Mouse (Mus musculus): ENCODE measurements around the gene Icmt. TPM values are rescaled to one million over a fixed set of nuclear protein-coding genes. Genes with fewer than 3 reads are reported as not detected.
A peak's percentile ranks its signal among the peaks of the same experiment; 100 is the strongest.

Gene Icmt
- polyA plus RNA-seq, 1 experiment from 2014 or later = 14.4 TPM

DNA sequence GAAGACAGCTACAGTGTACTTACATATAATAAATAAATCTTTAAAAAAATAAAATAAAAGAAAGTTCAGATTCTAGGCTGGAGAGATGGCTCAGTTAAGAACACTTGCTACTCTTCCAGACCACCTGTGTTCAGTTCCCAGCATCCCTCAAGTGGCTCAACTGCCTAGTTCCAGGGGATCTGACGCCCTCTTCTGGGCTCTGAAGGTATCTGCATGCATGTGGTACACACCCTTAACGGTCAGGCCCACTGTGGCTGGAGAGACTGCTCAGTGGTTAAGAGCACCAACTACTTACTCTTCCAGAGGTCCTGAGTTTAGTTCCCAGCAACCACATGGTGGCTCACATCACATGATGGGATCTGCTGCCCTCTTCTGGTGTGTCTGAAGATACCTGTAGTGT lies 19.1 kb upstream of the Icmt start:
- H3K9ac ChIP-seq = no peak overlapping the region
- no peak for ATAC-seq
- H3K4me1 ChIP-seq = peaks cover 27% of the 10 kb centered on the region
- no peaks in the 10 kb centered on the region for H3K9me3 ChIP-seq (replicated peaks)
- no peak overlapping the region for H3K27ac ChIP-seq
- H3K27me3 ChIP-seq (replicated peaks) = peaks cover 88% of the 10 kb centered on the region
- no peak overlapping the region for H3K4me3 ChIP-seq
- H3K36me3 ChIP-seq = no peaks in the 10 kb centered on the region
- H3K4me2 ChIP-seq = no peak overlapping the region
- WGBS (ENCODE audit: insufficient replicate concordance) = 56% methylated on average over 2 of the region's 2 CpGs

GRCm38 (mm10) chr4:152278986-152279385 lies 18.0 kb upstream of the Icmt start:
- H3K27me3 ChIP-seq (replicated peaks) = peaks cover 88% of the 10 kb centered on the region
- 77% methylated on average over 23 of the region's 23 CpGs for WGBS (ENCODE audit: insufficient replicate concordance)
- no peaks in the 10 kb centered on the region for H3K9me3 ChIP-seq (replicated peaks)
- H3K4me1 ChIP-seq = peaks cover 24% of the 10 kb centered on the region
- no peak overlapping the region for H3K27ac ChIP-seq
- no peak overlapping the region for H3K4me2 ChIP-seq
- no peak overlapping the region for H3K9ac ChIP-seq
- no peaks in the 10 kb centered on the region for H3K36me3 ChIP-seq
- no peak overlapping the region for H3K4me3 ChIP-seq
- ATAC-seq = no peak

DNA sequence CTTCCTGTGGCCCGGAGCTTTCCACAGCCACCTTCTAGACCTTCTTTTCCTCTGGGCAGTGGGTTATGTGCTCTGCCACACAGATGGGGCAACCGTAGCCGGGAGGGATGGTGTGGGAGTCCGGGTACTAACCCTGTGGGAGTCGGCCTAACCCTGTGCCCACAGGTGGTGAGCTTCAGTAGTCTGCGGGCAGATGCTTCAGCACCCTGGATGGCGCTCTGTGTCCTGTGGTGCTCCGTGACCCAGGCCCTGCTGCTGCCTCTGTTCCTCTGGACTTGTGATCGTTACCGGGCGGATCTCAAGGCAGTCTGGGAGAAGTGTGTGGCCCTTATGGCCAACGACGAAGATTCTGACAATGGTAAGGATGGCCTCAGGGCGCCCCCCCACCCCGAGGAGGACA lies 15.4 kb upstream of the Icmt start:
- Histone ChIP-seq H3K36me3 (no peaks in the 10 kb centered on the region), H3K27me3 (replicated peaks) (peaks cover 88% of the 10 kb centered on the region), H3K4me2 (no peak overlapping the region), H3K4me1 (peaks cover 19% of the 10 kb centered on the region), H3K9me3 (replicated peaks) (no peaks in the 10 kb centered on the region), H3K4me3 (no peak overlapping the region), H3K9ac (no peak overlapping the region), H3K27ac (no peak overlapping the region)
- 39% methylated on average over 15 of the region's 15 CpGs for WGBS (ENCODE audit: insufficient replicate concordance)
- ATAC-seq = no peak

GRCm38 (mm10) chr4:152282721-152283120 lies 14.3 kb upstream of the Icmt start:
- H3K36me3 ChIP-seq = no peaks in the 10 kb centered on the region
- WGBS (ENCODE audit: insufficient replicate concordance) = 16% methylated on average over 34 of the region's 34 CpGs
- H3K4me1 ChIP-seq = peaks cover 24% of the 10 kb centered on the region
- H3K27me3 ChIP-seq (replicated peaks) = peaks cover 90% of the 10 kb centered on the region
- no peaks in the 10 kb centered on the region for H3K9me3 ChIP-seq (replicated peaks)
- H3K27ac ChIP-seq = no peak overlapping the region
- H3K4me3 ChIP-seq = peak overlapping the region; percentile 14
- H3K9ac ChIP-seq = no peak overlapping the region
- ATAC-seq = no peak
- peak overlapping the region; percentile 54 for H3K4me2 ChIP-seq

DNA sequence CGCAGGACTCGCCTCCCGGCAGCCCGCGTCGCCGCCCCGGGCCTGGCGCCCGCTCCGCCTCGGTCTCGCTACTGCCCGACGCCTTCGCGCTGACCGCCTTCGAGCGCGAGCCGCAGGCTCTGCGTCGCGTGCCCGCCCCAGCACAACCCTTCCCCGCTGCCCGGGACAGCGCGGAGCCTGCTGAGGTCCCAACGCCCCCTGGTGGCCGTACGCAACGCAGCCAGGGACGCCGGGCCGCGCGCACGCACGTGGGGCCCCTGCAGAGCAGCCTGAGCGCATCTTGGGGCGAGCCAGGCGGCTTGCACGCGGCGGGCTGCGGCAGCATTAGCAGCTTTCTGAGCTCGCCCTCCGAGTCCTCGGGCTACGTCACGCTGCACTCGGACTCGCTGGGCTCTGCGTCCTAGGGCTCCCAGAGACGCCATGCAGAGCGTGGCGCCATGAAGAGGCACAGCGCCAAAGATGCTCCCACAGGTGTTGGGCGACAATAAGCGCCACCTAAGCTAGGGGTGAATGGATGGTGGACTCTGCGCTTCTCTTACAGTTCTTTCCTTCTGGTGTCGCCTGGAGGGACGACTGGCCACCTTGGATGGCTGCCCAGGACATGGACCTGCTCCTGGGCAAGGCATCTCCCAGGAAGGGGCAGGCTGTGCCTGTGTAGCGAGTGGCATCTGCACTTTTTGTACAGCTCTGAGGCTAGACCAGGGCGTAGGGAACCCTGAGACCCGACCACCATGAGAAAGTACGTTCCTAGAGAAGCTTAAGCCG lies 13.7 kb upstream of the Icmt start:
- H3K9ac ChIP-seq = no peak overlapping the region
- peak; percentile 68 for ATAC-seq
- peaks cover 24% of the 10 kb centered on the region for H3K4me1 ChIP-seq

GRCm38 (mm10) chr4:152285505-152285904 lies 11.5 kb upstream of the Icmt start:
- ATAC-seq = no peak
- Histone ChIP-seq H3K27me3 (replicated peaks) (peaks cover 96% of the 10 kb centered on the region), H3K9ac (no peak overlapping the region), H3K27ac (no peak overlapping the region), H3K4me3 (no peak overlapping the region), H3K9me3 (replicated peaks) (0 out of 2 replicates have a peak, but pooled peaks cover 3% of the 10 kb centered on the region), H3K4me1 (peaks cover 28% of the 10 kb centered on the region), H3K4me2 (no peak overlapping the region), H3K36me3 (no peaks in the 10 kb centered on the region)
- WGBS (ENCODE audit: insufficient replicate concordance) = 2% methylated on average over 10 of the region's 10 CpGs

More for the DNA sequence above, 13.7 kb upstream of the Icmt start:
- H3K9me3 ChIP-seq (replicated peaks) = no peaks in the 10 kb centered on the region
- peak overlapping the region; percentile 14 for H3K4me3 ChIP-seq
- WGBS (ENCODE audit: insufficient replicate concordance) = 3% methylated on average over 69 of the region's 70 CpGs
- peak overlapping the region; percentile 54 for H3K4me2 ChIP-seq
- H3K27me3 ChIP-seq (replicated peaks) = peaks cover 96% of the 10 kb centered on the region
- H3K36me3 ChIP-seq = no peaks in the 10 kb centered on the region
- no peak overlapping the region for H3K27ac ChIP-seq

GRCm38 (mm10) chr4:152286183-152286582 lies 10.8 kb upstream of the Icmt start:
- 9% methylated on average over 32 of the region's 32 CpGs for WGBS (ENCODE audit: insufficient replicate concordance)
- Histone ChIP-seq H3K36me3 (no peaks in the 10 kb centered on the region), H3K27me3 (replicated peaks) (peaks cover 96% of the 10 kb centered on the region), H3K4me1 (peaks cover 31% of the 10 kb centered on the region), H3K4me2 (peak overlapping the region; percentile 54), H3K27ac (no peak overlapping the region), H3K4me3 (peak overlapping the region; percentile 23), H3K9me3 (replicated peaks) (0 out of 2 replicates have a peak, but pooled peaks cover 3% of the 10 kb centered on the region), H3K9ac (no peak overlapping the region)
- peak; percentile 13; the same call in 1 of the 2 replicates for ATAC-seq

DNA sequence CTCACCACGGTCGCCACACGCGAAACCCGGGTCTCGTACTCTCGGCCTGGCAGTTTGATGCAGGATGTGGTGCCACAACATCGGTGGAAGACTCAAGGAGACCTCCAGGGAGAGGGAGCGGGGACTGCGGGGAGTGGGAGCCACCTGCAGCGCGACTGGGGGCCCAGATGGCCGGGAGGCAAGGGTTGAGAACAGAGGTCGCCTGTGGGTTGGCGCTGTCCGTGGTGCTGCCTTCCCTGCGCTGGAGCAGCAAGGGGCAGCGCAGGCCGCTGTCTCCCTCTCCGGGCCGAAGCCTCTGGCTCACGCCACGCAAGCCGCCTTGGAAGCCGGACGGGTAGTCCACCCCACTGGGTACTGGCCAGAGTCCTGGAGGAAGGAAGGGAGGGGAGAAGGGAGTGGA lies 10.1 kb upstream of the Icmt start:
- Histone ChIP-seq H3K27me3 (replicated peaks) (peaks cover 96% of the 10 kb centered on the region), H3K4me2 (no peak overlapping the region), H3K4me1 (peaks cover 31% of the 10 kb centered on the region), H3K4me3 (no peak overlapping the region), H3K9me3 (replicated peaks) (0 out of 2 replicates have a peak, but pooled peaks cover 3% of the 10 kb centered on the region), H3K9ac (no peak overlapping the region), H3K27ac (no peak overlapping the region), H3K36me3 (no peaks in the 10 kb centered on the region)
- WGBS (ENCODE audit: insufficient replicate concordance) = 9% methylated on average over 26 of the region's 26 CpGs
- no peak for ATAC-seq

DNA sequence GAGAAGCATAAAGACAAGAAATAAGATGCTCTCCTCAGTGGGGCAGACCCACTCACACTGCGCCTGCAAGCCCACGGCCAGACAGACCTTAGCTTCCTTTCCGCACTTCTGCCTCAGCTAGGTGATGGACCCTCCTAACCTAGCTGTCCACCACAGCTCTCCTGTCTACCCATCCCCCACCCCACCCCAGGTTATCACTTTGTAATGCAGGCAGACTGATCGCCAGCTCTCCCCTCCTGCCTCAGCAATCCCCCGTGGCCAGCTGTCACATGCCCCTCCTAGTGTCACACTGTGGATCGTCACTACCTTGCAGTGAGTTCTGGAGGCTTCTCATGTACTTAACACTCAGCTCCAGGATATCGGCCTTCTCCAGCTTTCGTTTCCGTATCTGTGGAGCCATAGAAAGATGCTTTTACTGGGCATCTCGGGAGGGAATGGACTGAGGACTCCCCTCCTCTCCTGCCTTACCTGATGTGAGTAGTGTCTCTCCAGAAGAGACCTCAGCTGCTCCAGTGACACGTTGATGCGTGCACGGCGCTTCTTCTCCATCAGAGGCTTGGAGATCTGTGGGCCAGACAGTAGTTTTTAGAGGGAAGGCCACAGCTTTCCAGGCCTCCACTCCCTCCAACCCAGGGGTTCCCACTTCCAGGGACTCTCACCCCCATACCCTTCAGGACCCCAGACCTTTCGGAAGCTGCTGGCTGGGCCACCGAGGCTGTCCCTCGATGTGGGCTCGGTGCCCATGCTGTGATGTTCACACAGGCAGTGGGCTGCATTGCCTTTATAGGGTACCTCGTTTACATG lies 9.5 kb upstream of the Icmt start:
- no peak for ATAC-seq
- Histone ChIP-seq H3K4me2 (no peak overlapping the region), H3K4me3 (no peak overlapping the region), H3K36me3 (no peaks in the 10 kb centered on the region), H3K27me3 (replicated peaks) (peaks cover 96% of the 10 kb centered on the region), H3K4me1 (peaks cover 31% of the 10 kb centered on the region), H3K27ac (no peak overlapping the region), H3K9ac (no peak overlapping the region), H3K9me3 (replicated peaks) (0 out of 2 replicates have a peak, but pooled peaks cover 3% of the 10 kb centered on the region)
- 29% methylated on average over 19 of the region's 19 CpGs for WGBS (ENCODE audit: insufficient replicate concordance)

GRCm38 (mm10) chr4:152288398-152288945 lies 8.6 kb upstream of the Icmt start:
- no peak for ATAC-seq
- H3K9me3 ChIP-seq (replicated peaks) = 0 out of 2 replicates have a peak, but pooled peaks cover 3% of the 10 kb centered on the region
- H3K27me3 ChIP-seq (replicated peaks) = peaks cover 96% of the 10 kb centered on the region
- WGBS (ENCODE audit: insufficient replicate concordance) = 56% methylated on average over 18 of the region's 18 CpGs
- H3K4me2 ChIP-seq = no peak overlapping the region
- H3K27ac ChIP-seq = no peak overlapping the region
- H3K4me3 ChIP-seq = no peak overlapping the region
- no peak overlapping the region for H3K9ac ChIP-seq
- H3K36me3 ChIP-seq = no peaks in the 10 kb centered on the region
- peaks cover 21% of the 10 kb centered on the region for H3K4me1 ChIP-seq

GRCm38 (mm10) chr4:152290385-152290784 lies 6.6 kb upstream of the Icmt start:
- H3K4me1 ChIP-seq = peaks cover 24% of the 10 kb centered on the region
- H3K27me3 ChIP-seq (replicated peaks) = peaks cover 84% of the 10 kb centered on the region
- no peak overlapping the region for H3K27ac ChIP-seq
- H3K36me3 ChIP-seq = no peaks in the 10 kb centered on the region
- ATAC-seq = no peak
- H3K4me3 ChIP-seq = no peak overlapping the region
- H3K4me2 ChIP-seq = 0 out of 2 replicates have a peak overlapping the region, but pooled peaks have one; percentile 17
- no peak overlapping the region for H3K9ac ChIP-seq
- 4% methylated on average over 39 of the region's 39 CpGs for WGBS (ENCODE audit: insufficient replicate concordance)
- 0 out of 2 replicates have a peak, but pooled peaks cover 3% of the 10 kb centered on the region for H3K9me3 ChIP-seq (replicated peaks)

GRCm38 (mm10) chr4:152290991-152291390 lies 6.0 kb upstream of the Icmt start:
- H3K36me3 ChIP-seq = no peaks in the 10 kb centered on the region
- H3K4me2 ChIP-seq = no peak overlapping the region
- no peak for ATAC-seq
- no peak overlapping the region for H3K27ac ChIP-seq
- peaks cover 78% of the 10 kb centered on the region for H3K27me3 ChIP-seq (replicated peaks)
- H3K9me3 ChIP-seq (replicated peaks) = 0 out of 2 replicates have a peak, but pooled peaks cover 3% of the 10 kb centered on the region
- WGBS (ENCODE audit: insufficient replicate concordance) = 25% methylated on average over 11 of the region's 11 CpGs
- H3K9ac ChIP-seq = no peak overlapping the region
- peaks cover 29% of the 10 kb centered on the region for H3K4me1 ChIP-seq
- no peak overlapping the region for H3K4me3 ChIP-seq
